In the genomic region with DNA sequence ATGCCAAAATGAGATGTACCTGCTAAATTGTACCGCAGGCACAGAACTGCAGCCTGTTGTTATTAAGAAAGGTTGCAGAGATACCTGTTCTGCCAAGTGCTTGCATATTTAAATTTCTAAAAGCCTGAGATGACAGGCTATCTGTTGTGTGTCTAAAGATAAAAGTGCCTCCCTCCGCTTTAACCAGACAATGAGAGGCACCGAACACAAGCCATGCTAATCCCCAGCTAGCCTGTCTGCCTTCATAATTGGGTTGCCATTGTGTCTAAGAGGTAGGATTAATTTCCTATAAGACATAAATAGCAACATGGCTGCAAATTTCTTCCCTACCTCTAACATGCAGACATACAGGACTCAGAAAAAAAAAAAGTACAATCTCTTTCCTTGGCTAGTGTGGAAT, we compare ENCODE assay signal across 30 mouse cellular contexts.
A peak's percentile ranks its signal among the peaks of the same experiment; 100 is the strongest.
DNase-seq lines count a peak whose midpoint lies in the region; ATAC-seq and TF ChIP-seq lines count a peak whose summit lies in the region.
"Had no signal": no experiment of that assay in that cellular context is flagged by ENCODE, and none has a peak within 500 bp of the region (broad histone marks: within the 10 kb centered on the region; RNA-seq: fewer than 3 reads in every experiment).

No protein-coding gene starts in this region.

- no peak overlapping the region for H3K27ac ChIP-seq in midbrain, embryonic 11.5 days (ENCODE audit: low read depth, low read length)
- no peak overlapping the region for H3K27ac ChIP-seq in midbrain, embryonic 13.5 days
- H3K27ac ChIP-seq in midbrain, embryonic 15.5 days, result peak overlapping the region; percentile 25; the same call in 1 of the 2 replicates
- H3K27ac ChIP-seq: forebrain, embryonic 12.5 days; forebrain, embryonic 15.5 days; heart, adult 2 months; heart, embryonic 10.5 days; heart, embryonic 13.5 days; hindbrain, embryonic 14.5 days; hindbrain, postnatal 0 days had no signal

- H3K4me3 ChIP-seq in midbrain, embryonic 11.5 days (ENCODE audit: low read depth, low read length), result no peak overlapping the region
- no peak overlapping the region for H3K4me3 ChIP-seq in midbrain, embryonic 13.5 days (replicated peaks)
- H3K4me3 ChIP-seq in midbrain, embryonic 15.5 days, result no peak overlapping the region
- H3K4me3 ChIP-seq: erythroblast, embryonic 14.5 days; forebrain, embryonic 12.5 days; forebrain, embryonic 15.5 days; heart, adult 2 months; heart, embryonic 10.5 days; heart, embryonic 13.5 days had no signal

- H3K4me1 ChIP-seq in midbrain, embryonic 11.5 days (ENCODE audit: control insufficient read depth, insufficient read depth, low read length), result no peaks in the 10 kb centered on the region
- peaks cover 11% of the 10 kb centered on the region for H3K4me1 ChIP-seq in midbrain, embryonic 13.5 days (replicated peaks)
- H3K4me1 ChIP-seq in midbrain, embryonic 15.5 days, result peaks cover 15% of the 10 kb centered on the region; the same call in 1 of the 2 replicates
- H3K4me1 ChIP-seq: heart, embryonic 10.5 days had no signal

- H3K9me3 ChIP-seq in midbrain, embryonic 11.5 days (ENCODE audit: control insufficient read depth, low read length), result no peaks in the 10 kb centered on the region
- H3K9me3 ChIP-seq in midbrain, embryonic 13.5 days, result no peaks in the 10 kb centered on the region
- no peaks in the 10 kb centered on the region for H3K9me3 ChIP-seq in midbrain, embryonic 15.5 days
- H3K9me3 ChIP-seq: forebrain, embryonic 12.5 days; forebrain, embryonic 15.5 days; G1E; heart, embryonic 10.5 days; heart, embryonic 13.5 days had no signal

- 57% methylated on average over 3 of the region's 3 CpGs for WGBS in midbrain, embryonic 11.5 days
- 35% methylated on average over 3 of the region's 3 CpGs for WGBS in midbrain, embryonic 13.5 days
- 34% methylated on average over 3 of the region's 3 CpGs for WGBS in midbrain, embryonic 15.5 days

- no peak overlapping the region for H3K4me2 ChIP-seq in midbrain, embryonic 11.5 days
- no peak overlapping the region for H3K4me2 ChIP-seq in midbrain, embryonic 13.5 days (replicated peaks)
- H3K4me2 ChIP-seq in midbrain, embryonic 15.5 days, result no peak overlapping the region
- H3K4me2 ChIP-seq: forebrain, embryonic 12.5 days; forebrain, embryonic 15.5 days; heart, embryonic 13.5 days; hindbrain, embryonic 14.5 days had no signal

- ATAC-seq in midbrain, embryonic 11.5 days (ENCODE audit: low FRiP score), result 0 out of 2 replicates have a peak, but pooled peaks have one; percentile 18
- no peak for ATAC-seq in midbrain, embryonic 13.5 days
- peak; percentile 54 for ATAC-seq in midbrain, embryonic 15.5 days (replicated peaks)
- ATAC-seq: forebrain, embryonic 15.5 days; hindbrain, postnatal 0 days; inflammation-experienced regulatory T-cells, adult 6 months; Patski had no signal

- TF ChIP-seq CTCF in brain, embryonic 14.5 days (IDR thresholded peaks at IDR 0.05; ENCODE audit: borderline replicate concordance, extremely low read depth, insufficient read depth, insufficient read length), result no peak

- H3K36me3 ChIP-seq in midbrain, embryonic 11.5 days (ENCODE audit: control insufficient read depth, insufficient read depth, low read length), result no peaks in the 10 kb centered on the region
- H3K36me3 ChIP-seq in midbrain, embryonic 13.5 days, result no peaks in the 10 kb centered on the region
- no peaks in the 10 kb centered on the region for H3K36me3 ChIP-seq in midbrain, embryonic 15.5 days (replicated peaks)
- H3K36me3 ChIP-seq: forebrain, embryonic 12.5 days; forebrain, embryonic 15.5 days; G1E; heart, embryonic 10.5 days; heart, embryonic 13.5 days had no signal

- DNase-seq in midbrain, embryonic 11.5 days (ENCODE audit: low spot score, missing footprints), result no peak
- peak; percentile 37 for DNase-seq in brain, embryonic 14.5 days (ENCODE audit: low read depth)
- DNase-seq in frontal cortex, adult 2 months (ENCODE audit: extremely low spot score in 1 of 2, low spot score in 1 of 2), result no peak
- DNase-seq in kidney, postnatal 4 days, result no peak
- DNase-seq: adrenal gland, postnatal 10 days; adrenal gland, postnatal 36 days; B cell, adult 2 months; cerebellum, adult 11 months; cerebellum, adult 8-10 months; cerebellum, postnatal 10 days; cerebellum, postnatal 36 days; embryo, embryonic 11 days; gastrocnemius, postnatal 10 days; gastrocnemius, postnatal 36 days; heart, adult 2 months; heart, postnatal 14 days; heart, postnatal 4 days had no signal

- H3K27me3 ChIP-seq in midbrain, embryonic 11.5 days (ENCODE audit: control insufficient read depth, insufficient read depth, low read length), result no peaks in the 10 kb centered on the region
- no peaks in the 10 kb centered on the region for H3K27me3 ChIP-seq in midbrain, embryonic 13.5 days
- no peaks in the 10 kb centered on the region for H3K27me3 ChIP-seq in midbrain, embryonic 15.5 days (replicated peaks)
- H3K27me3 ChIP-seq: CH12.LX; forebrain, embryonic 12.5 days; forebrain, embryonic 15.5 days; heart, embryonic 13.5 days had no signal

- TF ChIP-seq POLR2A in brain, embryonic 14.5 days (IDR thresholded peaks at IDR 0.05; ENCODE audit: borderline replicate concordance, extremely low read depth, insufficient read depth, insufficient read length, poor library complexity, severe bottlenecking), result no peak

- H3K9ac ChIP-seq in midbrain, embryonic 11.5 days (ENCODE audit: low read length), result no peak overlapping the region
- H3K9ac ChIP-seq in midbrain, embryonic 13.5 days (replicated peaks), result no peak overlapping the region
- H3K9ac ChIP-seq in midbrain, embryonic 15.5 days, result no peak overlapping the region
- H3K9ac ChIP-seq: forebrain, embryonic 12.5 days; forebrain, embryonic 15.5 days; heart, embryonic 13.5 days; hindbrain, embryonic 14.5 days had no signal
